Mouse (Mus musculus) spleen, postnatal 10 days (tissue): Measurements from ENCODE around the gene Osbpl10.

ENCODE experiments used
- DNase-seq, 2 experiments: peaks; one replicate each; pipeline ENCODE4 v3.0.0; 2021 to 2022; ENCODE audit warnings: low spot score in 2 of 2

Osbpl10 gene

DNA sequence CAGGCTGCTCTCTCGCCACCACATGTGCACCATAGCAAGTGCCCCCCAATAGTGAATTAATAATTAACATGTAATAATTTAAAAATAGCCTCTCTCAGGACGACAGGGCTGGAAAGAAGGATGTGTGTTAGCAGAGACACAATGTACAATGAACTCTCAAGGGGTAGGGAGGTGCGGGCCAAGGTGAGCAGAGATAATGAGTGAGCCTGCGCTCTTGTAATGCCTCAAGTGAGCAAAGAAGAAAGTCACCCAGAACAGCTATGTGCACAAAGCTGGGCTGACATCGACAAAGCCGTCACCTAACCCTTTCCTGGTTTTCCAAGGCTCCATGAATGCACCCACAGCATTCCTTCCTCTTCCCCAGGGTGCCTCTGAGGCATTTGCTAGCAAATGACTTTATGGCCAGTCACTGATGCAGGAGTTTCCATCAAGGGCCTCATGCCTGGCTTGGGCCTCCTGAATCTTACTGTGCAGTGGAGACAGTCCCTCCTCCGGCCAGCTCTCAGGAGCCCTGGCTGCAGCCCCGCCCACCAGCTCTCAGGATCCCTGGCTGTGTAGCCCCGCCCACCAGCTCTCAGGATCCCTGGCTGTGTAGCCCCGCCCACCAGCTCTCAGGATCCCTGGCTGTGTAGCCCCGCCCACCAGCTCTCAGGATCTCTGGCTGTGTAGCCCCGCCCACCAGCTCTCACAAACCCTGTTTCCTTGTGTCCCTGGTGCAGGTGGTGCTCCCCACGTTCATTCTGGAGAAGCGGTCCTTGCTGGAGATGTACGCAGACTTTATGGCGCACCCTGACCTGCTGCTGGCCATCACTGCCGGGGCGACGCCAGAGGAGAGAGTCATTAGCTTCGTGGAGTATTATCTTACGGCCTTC is 237.7 kb downstream of the Osbpl10 start:
- peak in 1 of 2 experiments; percentile 73 for DNase-seq

DNA sequence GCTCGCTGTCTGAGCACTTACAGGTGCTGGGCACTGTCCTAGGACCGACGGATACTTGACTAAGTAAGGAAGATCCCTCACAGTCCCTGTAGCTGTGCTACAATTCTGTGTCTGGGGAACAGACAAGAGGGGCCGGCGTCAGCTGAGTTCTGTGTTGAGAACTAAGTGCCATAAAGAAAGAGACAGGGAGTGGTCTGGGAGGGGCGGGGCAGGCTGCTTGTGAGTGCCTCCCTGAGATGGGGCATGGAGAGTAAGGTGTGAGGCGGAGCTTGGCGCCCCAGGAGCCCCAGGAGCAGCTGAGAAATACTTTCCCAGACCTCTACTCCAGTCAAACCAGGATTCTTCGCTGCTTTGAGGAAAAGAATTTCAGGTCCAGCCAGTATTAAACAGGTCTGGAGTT is 239.6 kb downstream of the Osbpl10 start:
- DNase-seq = no peak

DNA sequence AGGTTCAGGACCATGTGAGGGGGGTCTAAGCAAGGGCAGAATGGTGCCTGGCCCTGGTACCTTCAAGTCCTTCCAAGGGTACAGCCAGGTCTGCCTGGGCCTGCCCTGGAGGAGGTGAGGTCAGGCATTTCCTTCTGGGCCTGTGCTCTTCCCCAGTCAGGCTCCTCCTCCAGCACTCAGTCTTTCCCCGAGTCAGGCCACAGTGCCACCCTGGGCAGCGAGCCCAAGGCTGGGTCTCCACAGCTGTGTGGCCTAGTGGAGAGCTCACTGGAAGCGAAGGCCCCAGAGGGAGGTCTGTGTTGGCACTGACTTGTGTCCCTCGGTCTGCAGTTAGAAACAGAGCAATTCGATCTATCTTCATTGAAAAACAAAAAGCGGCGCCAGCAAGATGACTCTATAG is 242.1 kb downstream of the Osbpl10 start:
- no peak for DNase-seq

DNA sequence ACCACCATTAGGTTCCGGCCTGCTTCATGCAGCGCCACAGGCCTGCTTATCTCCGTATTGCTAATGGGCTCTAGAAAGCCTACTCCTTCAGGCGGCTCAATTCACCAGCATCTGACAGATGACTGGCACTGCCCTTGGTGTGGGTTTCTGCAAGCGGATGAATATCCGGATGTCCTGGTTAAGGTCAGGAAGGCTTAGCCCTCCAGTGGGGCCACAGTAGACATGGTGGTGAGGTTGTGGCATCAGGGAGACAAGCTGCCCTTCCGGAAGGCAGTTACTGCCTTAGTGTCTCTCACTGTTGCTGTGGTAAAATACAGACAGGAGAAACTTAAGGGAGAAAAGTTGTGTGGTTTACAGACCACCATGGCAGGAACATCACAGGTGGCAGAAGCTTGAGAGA is 242.9 kb downstream of the Osbpl10 start:
- DNase-seq = no peak

DNA sequence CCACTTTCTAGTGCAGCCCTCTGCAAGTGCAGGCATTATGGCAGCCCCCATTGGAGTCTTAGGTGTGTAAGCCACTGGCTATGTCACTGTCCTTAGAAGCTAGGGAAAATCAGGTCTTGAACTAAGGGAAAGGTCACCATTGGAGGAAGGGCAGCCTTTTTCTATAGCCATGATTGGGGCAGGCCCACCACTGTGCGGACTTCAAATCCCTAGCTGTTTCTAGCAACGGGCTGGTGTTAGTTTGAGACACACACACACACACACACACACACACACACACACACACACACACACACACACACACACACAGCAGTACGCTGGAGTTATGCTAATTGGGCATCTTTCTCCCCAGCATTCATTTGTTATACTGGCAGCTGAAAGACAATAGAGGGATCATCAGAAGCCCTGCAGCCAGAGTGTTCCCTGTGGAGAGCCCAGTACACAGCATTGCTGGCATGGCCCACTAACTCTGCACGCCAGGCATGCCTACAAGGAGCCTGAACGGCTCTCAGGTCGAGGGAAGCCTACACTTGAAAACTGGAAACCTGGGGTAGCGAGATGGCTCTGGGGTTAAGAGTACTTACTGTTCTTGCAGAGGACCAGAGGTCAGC is 246.5 kb downstream of the Osbpl10 start:
- no peak for DNase-seq

DNA sequence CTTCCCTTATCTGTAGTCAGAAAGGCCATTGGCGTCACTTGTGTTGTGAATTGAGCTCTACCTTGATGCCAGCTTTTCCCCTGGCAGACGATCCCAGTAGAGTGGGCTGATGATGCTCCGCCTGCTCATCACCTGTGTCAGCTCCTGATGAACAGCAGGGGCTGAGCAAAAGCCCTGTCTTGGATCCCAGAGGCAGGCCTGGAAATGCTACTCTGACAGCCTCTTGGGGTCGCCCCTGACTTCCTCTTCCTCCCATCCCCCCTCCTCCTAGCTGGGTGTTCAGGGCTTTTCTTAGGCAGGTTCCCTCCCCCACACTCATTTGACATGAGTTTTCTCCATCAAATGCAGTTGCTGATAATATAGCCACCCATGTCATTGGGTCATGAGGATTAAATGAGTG is 250.8 kb downstream of the Osbpl10 start:
- DNase-seq = no peak

DNA sequence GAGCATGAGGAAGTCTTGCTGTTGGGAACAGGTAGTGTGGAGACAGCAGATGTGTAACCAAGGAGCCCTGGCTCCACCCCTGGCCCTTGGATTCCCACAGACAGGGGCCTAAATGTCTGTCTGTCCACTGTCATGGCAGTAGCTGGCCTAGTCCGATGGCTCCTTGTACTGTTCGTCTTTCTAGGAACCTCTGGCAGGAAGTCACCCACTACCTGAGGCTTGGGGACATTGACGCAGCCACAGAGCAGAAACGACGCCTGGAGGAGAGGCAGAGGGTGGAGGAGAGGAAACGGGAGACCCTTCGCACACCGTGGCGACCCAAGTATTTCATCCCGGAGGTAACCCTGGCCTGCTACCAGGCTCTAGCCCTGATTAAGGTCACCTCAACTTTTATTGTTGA is 251.3 kb downstream of the Osbpl10 start:
- DNase-seq = no peak

DNA sequence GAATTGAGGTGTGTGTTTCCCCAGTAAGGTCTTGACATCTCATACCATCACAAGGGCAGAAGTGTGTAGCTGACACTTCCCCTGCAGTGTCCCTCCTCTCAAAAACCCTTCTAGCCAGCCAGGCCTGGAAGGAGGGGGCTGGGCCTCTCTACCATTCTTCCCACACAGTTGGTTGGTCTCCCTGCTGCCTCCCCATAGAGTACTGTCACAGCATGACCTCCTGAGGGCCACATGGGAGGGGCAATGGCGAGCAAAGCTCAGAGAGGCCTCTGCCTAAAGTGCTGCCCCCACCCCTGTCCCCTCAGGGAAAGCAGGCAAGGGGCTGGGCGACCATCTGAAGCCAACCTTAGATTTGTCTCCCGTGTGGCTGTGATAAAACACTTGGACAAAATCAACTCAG is 251.8 kb downstream of the Osbpl10 start:
- no peak for DNase-seq

DNA sequence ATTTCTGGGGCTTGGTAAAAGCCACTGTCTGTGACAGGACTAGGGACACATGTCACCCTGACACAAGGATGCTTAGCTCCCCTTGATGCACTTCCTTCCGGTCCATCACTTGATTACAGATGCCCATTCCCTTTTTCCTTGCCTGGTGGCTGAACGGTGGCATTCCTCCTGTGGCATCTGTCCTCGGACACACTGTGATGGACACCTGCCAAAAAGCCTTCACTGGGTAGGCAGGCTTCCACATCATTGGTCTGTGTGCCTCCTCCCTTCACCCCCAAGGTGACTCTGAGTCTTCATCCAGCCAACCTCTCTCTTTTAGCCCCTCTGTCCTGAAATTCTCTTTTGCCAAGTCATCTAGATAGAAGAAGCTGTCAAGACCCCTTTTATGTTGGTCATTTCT is 253.1 kb downstream of the Osbpl10 start:
- no peak for DNase-seq

DNA sequence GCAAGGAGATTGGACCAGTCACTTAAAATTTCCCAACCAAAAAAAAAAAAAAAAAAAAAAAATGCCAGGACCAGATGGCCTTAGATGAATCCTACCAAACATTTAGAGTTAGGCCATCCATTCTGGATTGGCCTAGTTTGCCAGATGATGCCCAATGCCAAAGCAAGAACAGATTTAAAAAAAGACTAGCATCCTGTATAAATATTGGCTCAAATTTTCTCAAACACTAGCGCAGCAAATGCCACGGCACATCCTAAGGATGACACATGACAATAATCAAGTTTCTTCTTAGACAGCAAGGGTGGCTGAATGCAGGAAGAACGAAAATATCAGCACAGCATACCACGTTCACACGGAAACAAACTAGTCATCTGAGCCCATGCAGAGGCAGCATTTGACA is 255.4 kb downstream of the Osbpl10 start:
- DNase-seq = no peak

DNA sequence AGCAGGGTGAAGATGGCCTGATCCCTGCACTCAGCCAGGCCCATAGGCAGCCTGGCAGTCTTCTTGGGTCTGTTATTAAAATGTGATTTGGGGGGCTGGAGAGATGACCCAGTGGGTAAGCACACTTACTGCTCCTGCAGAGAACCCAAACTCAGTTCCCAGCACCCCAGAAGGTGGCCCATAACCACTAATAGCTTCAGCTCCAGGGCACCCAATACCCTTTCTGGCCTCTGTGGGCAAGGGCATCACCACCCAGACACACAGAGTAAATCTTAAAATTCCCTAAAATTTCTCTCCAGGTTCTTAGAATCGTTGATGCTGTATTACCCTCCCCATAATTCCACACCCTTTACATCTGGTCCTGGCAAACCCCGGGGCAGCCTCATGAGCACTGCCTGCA is 256.2 kb downstream of the Osbpl10 start:
- DNase-seq = no peak

DNA sequence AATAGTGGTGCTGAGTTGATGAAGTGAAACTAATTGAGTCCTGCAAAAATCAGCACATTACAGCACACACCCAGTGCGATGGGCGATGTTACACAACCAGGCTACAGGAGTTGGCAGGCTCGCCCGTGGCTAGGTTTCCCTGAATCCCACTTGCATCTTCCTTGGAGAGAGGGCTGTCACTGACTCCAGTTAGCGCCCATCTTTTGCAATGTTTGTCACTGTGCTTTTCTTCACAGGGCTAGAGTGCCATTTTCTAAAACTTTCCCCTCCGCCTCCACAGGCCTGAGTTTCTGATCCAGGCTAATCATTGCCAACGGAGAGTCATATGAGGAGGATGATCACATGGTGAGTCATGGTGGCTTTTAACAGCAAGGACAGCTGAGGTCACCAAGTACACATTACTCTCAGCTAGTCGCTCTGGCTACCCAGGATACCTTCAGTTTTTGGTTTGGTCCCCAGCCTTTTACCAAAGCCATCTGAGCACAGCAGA is 258.0 kb downstream of the Osbpl10 start:
- no peak for DNase-seq

DNA sequence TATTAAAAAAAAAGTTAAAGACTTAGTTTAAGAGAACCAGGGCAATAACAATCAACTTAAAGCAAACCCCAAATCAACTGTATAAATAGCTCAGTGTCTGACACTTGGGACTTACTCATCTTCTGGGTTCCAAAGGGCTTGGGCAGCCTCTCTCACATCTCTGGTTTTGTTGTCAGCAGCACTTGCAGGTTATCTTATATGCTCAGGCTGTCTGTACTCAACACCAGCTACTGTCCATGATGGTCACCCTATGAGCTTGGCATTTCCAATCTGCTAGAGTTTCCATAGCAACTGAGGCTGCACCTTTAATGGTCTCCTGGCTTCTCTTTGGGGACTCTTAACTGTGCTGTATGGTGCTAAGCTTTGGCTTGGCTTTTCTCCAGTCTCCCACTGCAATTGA is 259.6 kb downstream of the Osbpl10 start:
- DNase-seq = no peak

DNA sequence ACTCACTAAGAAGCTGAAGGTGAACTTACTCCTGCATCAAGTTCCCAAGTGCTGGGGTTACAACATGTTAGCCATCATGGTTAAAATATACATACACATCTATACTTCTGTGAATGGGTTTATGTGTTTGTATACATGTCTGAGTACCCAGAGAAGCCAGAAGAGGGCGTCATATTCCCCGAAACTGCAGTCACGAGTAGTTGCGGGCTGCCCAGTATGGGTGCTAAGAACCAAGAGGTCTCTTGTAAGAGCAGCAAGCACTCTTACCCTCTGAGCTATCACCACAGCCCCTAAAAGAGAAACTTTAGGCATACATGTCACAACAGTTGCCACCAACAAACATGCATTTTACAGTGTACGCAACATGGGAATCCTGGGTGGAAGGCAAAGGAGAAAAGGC is 261.5 kb downstream of the Osbpl10 start:
- DNase-seq = no peak

DNA sequence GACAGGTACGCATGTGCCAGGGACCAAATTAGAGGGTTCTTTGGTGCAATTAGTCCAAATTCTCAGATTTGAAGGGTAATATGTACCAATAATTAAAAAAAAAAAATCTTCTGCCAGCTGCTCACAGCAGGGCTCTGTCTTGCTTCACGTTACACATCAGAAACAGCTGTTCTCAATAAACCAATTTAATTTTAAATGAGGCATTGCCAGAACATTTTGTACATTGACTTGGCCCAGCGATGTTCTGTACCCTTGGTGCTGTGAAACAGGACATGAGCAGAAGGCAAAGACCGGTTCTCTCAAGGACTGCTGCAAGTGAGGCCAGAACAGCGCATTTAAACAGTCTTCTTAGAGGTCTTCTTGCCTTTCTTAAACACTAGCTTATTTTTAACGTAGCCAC is 265.3 kb downstream of the Osbpl10 start:
- DNase-seq = no peak

DNA sequence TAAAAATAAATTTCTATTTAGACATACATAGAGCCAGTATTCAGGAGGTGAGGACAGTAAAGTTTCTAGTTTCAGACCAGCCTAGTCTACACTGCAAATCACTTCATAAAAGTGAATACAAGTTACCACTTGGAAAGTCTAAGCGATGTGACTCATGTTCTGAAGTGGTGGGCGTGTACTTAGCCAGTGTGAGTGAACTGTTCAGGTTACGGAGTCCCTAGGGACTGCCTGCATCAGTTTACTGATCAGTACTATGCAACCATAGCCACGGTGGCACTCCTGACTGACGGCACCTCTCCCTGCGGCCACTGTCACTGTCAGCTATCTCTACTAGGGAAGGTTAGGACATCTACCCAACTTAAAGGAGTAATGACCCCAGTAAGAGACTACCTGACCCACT is 266.7 kb downstream of the Osbpl10 start:
- no peak for DNase-seq

DNA sequence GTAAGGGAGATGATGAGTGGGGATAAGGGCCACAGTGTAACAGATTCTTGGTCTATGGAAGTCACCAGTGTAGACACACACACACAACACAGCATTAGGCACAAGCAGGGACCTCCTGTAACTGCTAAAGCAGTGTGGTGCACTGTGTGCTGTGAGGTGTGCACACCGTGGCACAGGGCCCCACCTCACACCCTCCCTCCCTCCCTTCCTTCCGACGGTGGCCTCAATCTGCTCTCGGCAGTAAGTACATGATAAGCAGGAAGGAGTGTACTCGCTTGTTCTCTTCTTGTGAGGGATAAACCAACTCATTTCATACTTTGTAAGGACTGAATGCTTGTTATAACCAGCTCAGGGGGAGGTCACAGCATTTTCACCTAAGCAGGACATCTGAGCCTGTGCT is 270.8 kb downstream of the Osbpl10 start:
- DNase-seq = no peak

DNA sequence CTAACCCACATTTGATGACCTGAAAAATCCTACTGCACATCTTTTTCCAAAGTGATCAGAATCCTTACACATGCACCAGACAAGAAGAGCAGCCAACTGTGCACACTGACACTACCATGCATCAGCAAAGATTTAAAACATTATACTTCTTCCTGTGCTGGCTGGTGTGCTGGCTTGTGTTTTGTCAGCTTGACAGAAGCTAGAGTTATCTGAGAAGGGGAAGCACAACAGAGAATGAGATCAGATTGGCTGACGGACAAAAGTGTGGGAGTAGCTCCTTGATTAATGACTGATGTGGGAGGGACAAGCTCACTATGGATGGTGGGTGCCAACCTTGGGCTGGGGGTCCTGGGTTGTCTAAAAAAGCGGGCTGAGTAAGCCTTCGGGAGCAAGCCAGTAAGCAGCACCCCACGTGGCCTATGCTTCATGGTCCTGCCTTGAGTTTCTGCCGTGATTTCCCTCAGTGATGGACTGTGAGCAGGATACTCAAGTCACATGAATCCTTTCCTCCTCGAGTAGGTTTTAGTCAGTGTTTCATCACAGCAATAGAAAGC is 279.4 kb downstream of the Osbpl10 start:
- no peak for DNase-seq

DNA sequence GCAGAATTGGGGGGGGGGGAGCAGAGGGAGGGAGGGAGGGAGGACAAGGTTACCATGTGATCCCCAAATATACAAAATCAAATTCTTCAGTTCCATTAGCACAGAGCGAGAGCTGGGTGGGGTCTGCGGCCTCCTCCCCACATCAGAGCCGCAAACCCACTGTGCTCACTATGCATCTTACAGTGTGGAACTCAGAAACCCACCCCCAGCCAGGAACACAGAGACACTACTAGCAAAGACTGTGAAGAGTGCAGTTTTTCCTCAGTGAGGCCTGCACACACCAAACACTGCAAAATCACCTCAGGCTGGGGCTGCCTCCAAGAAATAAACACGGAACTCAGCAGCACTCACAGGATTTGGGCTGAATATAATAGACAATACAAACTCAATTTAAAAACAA is 281.5 kb downstream of the Osbpl10 start:
- DNase-seq = no peak

DNA sequence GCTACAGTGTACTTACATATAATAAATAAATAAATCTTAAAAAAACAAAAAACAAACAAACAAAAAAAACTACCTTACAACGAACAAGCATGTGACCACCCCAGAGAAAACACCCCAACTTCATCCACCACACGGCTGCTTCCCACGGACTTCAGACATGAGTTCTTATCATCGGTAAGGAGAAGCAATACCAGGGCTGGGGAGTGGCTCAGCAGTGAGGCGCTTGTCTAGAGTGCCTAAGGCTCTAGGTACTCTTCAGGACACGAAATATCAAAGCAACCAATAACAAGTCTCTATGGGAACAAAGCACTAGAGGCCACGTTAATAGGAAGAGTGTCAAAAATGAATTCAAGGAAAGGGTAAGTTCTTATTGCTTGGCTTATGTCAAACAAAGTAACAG is 282.1 kb downstream of the Osbpl10 start:
- no peak for DNase-seq

DNA sequence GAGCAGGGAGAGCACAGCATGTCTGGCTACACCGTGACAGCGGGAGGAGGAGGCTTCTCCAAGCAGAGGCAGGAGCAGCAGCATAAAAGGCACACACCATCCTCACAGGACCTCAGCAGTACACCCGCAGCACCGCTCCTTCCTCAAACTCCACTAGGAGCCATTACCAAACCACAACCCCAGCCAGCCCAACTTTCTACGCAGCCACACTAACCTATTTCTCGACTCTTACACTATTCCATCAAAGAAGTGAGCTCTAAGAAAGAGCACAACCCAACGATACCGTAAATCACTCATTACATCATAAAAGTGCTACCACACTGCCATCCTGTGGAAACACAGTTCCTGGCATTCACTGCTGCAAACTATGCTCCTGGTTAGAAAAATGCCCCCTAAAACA is 283.1 kb downstream of the Osbpl10 start:
- DNase-seq = no peak

DNA sequence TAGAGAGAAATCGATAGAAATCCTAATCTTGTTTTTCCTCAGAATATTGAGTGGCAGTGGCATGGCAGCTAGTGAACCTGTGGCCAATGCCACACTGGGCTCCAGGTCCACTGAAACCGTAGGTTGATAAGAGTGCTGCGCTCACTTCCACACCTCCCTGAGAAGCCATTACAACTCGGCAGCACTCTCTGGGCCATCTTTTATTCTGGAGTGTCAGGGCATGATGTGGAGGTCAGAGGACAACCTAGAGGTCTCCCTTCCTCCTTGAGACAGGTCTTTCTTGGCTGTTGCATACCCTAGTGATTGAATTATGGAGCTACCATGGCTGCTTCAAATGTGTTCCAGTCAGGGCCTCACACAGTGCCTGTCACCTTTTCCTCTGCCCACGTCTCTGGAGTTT is 283.5 kb downstream of the Osbpl10 start:
- DNase-seq = no peak

DNA sequence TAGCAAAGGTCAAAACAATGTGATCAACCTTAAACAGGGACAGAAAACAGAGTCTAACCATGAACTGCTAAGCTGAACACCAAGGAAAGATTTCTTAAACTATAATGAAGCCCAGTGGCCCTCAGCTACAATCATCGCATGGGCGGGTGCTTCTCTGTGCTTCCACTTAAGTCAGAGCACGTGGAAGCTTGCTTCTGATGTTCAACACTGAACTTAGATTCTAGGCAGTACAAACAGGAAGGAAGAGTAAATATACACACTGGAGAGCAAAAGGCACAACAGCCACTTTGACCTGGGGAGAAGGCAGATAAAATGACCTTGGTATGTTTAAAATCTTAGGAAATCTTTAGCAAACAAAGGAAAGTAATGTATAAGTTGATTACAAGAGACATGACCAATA is 293.2 kb downstream of the Osbpl10 start:
- DNase-seq = no peak
